Mouse (Mus musculus): ENCODE data around the gene Thap8. TPM values are rescaled to one million over a fixed set of nuclear protein-coding genes. Genes with fewer than 3 reads are reported as not detected.
A peak's percentile ranks its signal among the peaks of the same experiment; 100 is the strongest.

The Thap8 gene
- total RNA-seq, 2 experiments from 2014 or later = 0.22 to 0.73 TPM

GRCm38 (mm10) chr7:30314721-30315155 lies 34.8 kb downstream of the Thap8 start, which contains the start of gene Syne4:
Gene Syne4 (plus strand): TSS chr7:30314807.
- no peak for DNase-seq (ENCODE audit: extremely low spot score in 1 of 2, low spot score in 1 of 2)

- no peak for DNase-seq (ENCODE audit: extremely low spot score in 1 of 2, low spot score in 1 of 2)
Observed at GRCm38 (mm10) chr7:30315559-30316529, 36.0 kb downstream of the Thap8 start.

GRCm38 (mm10) chr7:30318142-30318541 lies 38.2 kb downstream of the Thap8 start:
- DNase-seq (ENCODE audit: extremely low spot score in 1 of 2, low spot score in 1 of 2) = no peak

- DNase-seq (ENCODE audit: extremely low spot score in 1 of 2, low spot score in 1 of 2) = no peak
Observed at GRCm38 (mm10) chr7:30320946-30321345, 41.1 kb downstream of the Thap8 start.

- DNase-seq (ENCODE audit: extremely low spot score in 1 of 2, low spot score in 1 of 2) = peak in 1 of 2 experiments; percentile 46
Observed at GRCm38 (mm10) chr7:30321539-30322284, 41.8 kb downstream of the Thap8 start, which contains the start of gene E130208F15Rik. Gene E130208F15Rik (plus strand): TSS chr7:30321740.

GRCm38 (mm10) chr7:30322285-30322667 lies 42.4 kb downstream of the Thap8 start:
- DNase-seq (ENCODE audit: extremely low spot score in 1 of 2, low spot score in 1 of 2) = peak; percentile 88 to 89

- no peak for DNase-seq (ENCODE audit: extremely low spot score in 1 of 2, low spot score in 1 of 2)
Observed at GRCm38 (mm10) chr7:30322865-30323264, 43.0 kb downstream of the Thap8 start.

GRCm38 (mm10) chr7:30323795-30324194 lies 43.9 kb downstream of the Thap8 start, which contains the start of gene Sdhaf1:
Gene Sdhaf1 (minus strand): TSS chr7:30323895.
- DNase-seq (ENCODE audit: extremely low spot score in 1 of 2, low spot score in 1 of 2) = no peak

- DNase-seq (ENCODE audit: extremely low spot score in 1 of 2, low spot score in 1 of 2) = no peak
Observed at GRCm38 (mm10) chr7:30324300-30324944, 44.5 kb downstream of the Thap8 start.

- peak in 1 of 2 experiments; percentile 52 for DNase-seq (ENCODE audit: extremely low spot score in 1 of 2, low spot score in 1 of 2)
Observed at GRCm38 (mm10) chr7:30325364-30325763, 45.5 kb downstream of the Thap8 start.

- no peak for DNase-seq (ENCODE audit: extremely low spot score in 1 of 2, low spot score in 1 of 2)
Observed at GRCm38 (mm10) chr7:30326427-30326826, 46.5 kb downstream of the Thap8 start.

- DNase-seq (ENCODE audit: extremely low spot score in 1 of 2, low spot score in 1 of 2) = no peak
Observed at GRCm38 (mm10) chr7:30327140-30327539, 47.2 kb downstream of the Thap8 start.

GRCm38 (mm10) chr7:30328379-30328778 lies 48.5 kb downstream of the Thap8 start:
- DNase-seq (ENCODE audit: extremely low spot score in 1 of 2, low spot score in 1 of 2) = no peak

GRCm38 (mm10) chr7:30331887-30332286 lies 52.0 kb downstream of the Thap8 start:
- DNase-seq (ENCODE audit: extremely low spot score in 1 of 2, low spot score in 1 of 2) = peak; percentile 64 to 70

- no peak for DNase-seq (ENCODE audit: extremely low spot score in 1 of 2, low spot score in 1 of 2)
Observed at GRCm38 (mm10) chr7:30332622-30333259, 52.8 kb downstream of the Thap8 start.

GRCm38 (mm10) chr7:30333436-30333835 lies 53.5 kb downstream of the Thap8 start:
- DNase-seq (ENCODE audit: extremely low spot score in 1 of 2, low spot score in 1 of 2) = peak in 1 of 2 experiments; percentile 54

GRCm38 (mm10) chr7:30334563-30334962 lies 54.7 kb downstream of the Thap8 start:
- DNase-seq (ENCODE audit: extremely low spot score in 1 of 2, low spot score in 1 of 2) = no peak

GRCm38 (mm10) chr7:30335688-30336087 lies 55.8 kb downstream of the Thap8 start:
- DNase-seq (ENCODE audit: extremely low spot score in 1 of 2, low spot score in 1 of 2) = no peak

- DNase-seq (ENCODE audit: extremely low spot score in 1 of 2, low spot score in 1 of 2) = peak; percentile 86 to 90
Observed at GRCm38 (mm10) chr7:30336384-30336783, 56.5 kb downstream of the Thap8 start.

All from layer of hippocampus, postnatal 25 days (tissue).